Mouse (Mus musculus) limb, embryonic 15.5 days (tissue): Measurements from ENCODE around the gene Gcdh. TPM values are rescaled to one million over a fixed set of nuclear protein-coding genes. Genes with fewer than 3 reads are reported as not detected.
"Not testable (repeated sequence)": the region's sequence is repeated elsewhere in the genome, so short reads cannot be mapped to it uniquely, and the experiment has no call there.

Experiments
- ATAC-seq: fragments of 200-750 bp; cut with Nextera tagmentation; 2 replicates; pipeline ENCODE4 v1.8.0; 2017; ENCODE audit warnings: low read depth, moderate TSS enrichment; ENCODE audit not compliant: insufficient number of reproducible peaks, low FRiP score, low TSS enrichment
- H3K27ac ChIP-seq: fragments of 300-500 bp; sonication (generic); 2 replicates; pipeline ENCODE4 v1.5.1; 2015; ENCODE audit warnings: moderate library complexity, mild to moderate bottlenecking, inconsistent platforms
- H3K27me3 ChIP-seq: fragments of 300-500 bp; sonication (generic); 2 replicates; pipeline ENCODE4 v1.6.1; 2015; ENCODE audit warnings: inconsistent platforms
- H3K36me3 ChIP-seq: fragments of 300-500 bp; sonication (generic); 2 replicates; pipeline ENCODE4 v1.6.1; 2015; ENCODE audit warnings: inconsistent platforms
- H3K4me1 ChIP-seq: fragments of 300-500 bp; sonication (generic); 2 replicates; pipeline ENCODE4 v1.6.1; 2015; ENCODE audit warnings: inconsistent platforms
- H3K4me2 ChIP-seq: fragments of 300-500 bp; sonication (generic); 2 replicates; pipeline ENCODE4 v1.6.1; 2015; ENCODE audit warnings: mild to moderate bottlenecking, inconsistent platforms
- H3K4me3 ChIP-seq: fragments of 300-500 bp; sonication (generic); 2 replicates; pipeline ENCODE4 v1.5.1; 2015; ENCODE audit warnings: mild to moderate bottlenecking, inconsistent platforms
- H3K9ac ChIP-seq: fragments of 300-500 bp; sonication (generic); 2 replicates; pipeline ENCODE4 v1.6.1; 2015; ENCODE audit warnings: inconsistent platforms
- H3K9me3 ChIP-seq: fragments of 300-500 bp; sonication (generic); 2 replicates; pipeline ENCODE4 v1.6.1; 2016; ENCODE audit warnings: inconsistent platforms
- WGBS: fragments of 180-500 bp; shearing (Covaris S2); methylation state at CpG from one replicate; pipeline ENCODE4 v1.1.7; 2015; 5-methylcytosine and 5-hydroxymethylcytosine counted together
- polyA plus RNA-seq: library from polyadenylated mRNA; unstranded; fragments of >200 nt; fragmentation: Nextera tagmentation; extraction: Ambion mirVana; gene quantifications from 2 replicates; pipeline ENCODE4 v1.2.1, GENCODE M21; 2015

Gcdh gene
- polyA plus RNA-seq, 1 experiment from 2014 or later = 31.1 TPM

DNA sequence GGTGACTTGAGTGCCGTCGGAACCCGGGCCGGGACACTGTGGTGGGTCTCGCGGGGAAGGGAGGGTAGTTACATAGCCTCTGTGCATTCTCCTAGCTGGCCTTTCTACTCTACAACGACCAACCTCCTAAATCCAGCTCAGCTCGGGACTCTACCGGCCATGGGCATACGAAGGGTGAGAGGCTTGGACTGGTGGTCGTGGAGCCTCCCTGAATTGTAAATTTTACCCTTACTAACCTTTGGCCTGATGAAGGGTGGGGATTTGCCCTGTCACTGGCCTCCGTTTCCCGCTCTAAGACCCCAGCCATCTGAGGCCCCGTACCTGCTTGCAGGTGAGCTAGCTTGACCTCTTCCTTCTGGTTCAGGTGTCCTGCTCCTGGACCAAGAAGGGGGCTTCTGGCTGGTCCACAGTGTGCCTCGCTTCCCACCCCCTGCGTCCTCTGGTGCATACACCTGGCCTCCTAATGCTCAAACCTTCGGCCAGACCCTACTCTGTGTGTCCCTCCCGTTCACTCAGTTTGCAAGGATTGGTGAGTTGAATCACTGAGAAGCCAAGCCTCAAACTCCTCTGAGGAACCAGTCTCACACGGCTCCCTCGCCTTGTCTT lies 15.5 kb upstream of the Gcdh start:
- H3K27me3 ChIP-seq = peaks cover 39% of the 10 kb centered on the region
- peak overlapping the region; percentile 71 for H3K4me2 ChIP-seq
- no peak for ATAC-seq
- H3K27ac ChIP-seq = no peak overlapping the region
- no peaks in the 10 kb centered on the region for H3K9me3 ChIP-seq
- peak overlapping the region; percentile 55 for H3K4me3 ChIP-seq
- peak overlapping the region; percentile 48 for H3K9ac ChIP-seq
- H3K4me1 ChIP-seq = peaks cover 31% of the 10 kb centered on the region
- H3K36me3 ChIP-seq = 0 out of 2 replicates have a peak, but pooled peaks cover 3% of the 10 kb centered on the region
- WGBS = 46% methylated on average over 20 of the region's 20 CpGs

- Histone ChIP-seq H3K27ac (peak within 1 kb of the TSS; percentile 35), H3K4me2 (peak within 1 kb of the TSS; percentile 71), H3K9me3 (no peaks in the 10 kb centered on the region), H3K4me1 (peaks cover 31% of the 10 kb centered on the region), H3K4me3 (peak within 1 kb of the TSS; percentile 55), H3K27me3 (peaks cover 35% of the 10 kb centered on the region), H3K9ac (peak within 1 kb of the TSS; percentile 48), H3K36me3 (0 out of 2 replicates have a peak, but pooled peaks cover 3% of the 10 kb centered on the region)
- under 1% methylated on average over 45 of the region's 45 CpGs for WGBS
- peak; percentile 92 for ATAC-seq
Measured at GRCm38 (mm10) chr8:84908421-84909161, 14.9 kb upstream of the Gcdh start, which contains the start of gene Dnase2a. Gene Dnase2a (plus strand): TSS chr8:84908560.

GRCm38 (mm10) chr8:84907979-84908378 lies 14.3 kb upstream of the Gcdh start:
- not testable (repeated sequence) for ATAC-seq

GRCm38 (mm10) chr8:84907493-84907892 lies 13.8 kb upstream of the Gcdh start:
- Histone ChIP-seq H3K4me3 (no peak overlapping the region), H3K9me3 (no peaks in the 10 kb centered on the region), H3K36me3 (0 out of 2 replicates have a peak, but pooled peaks cover 3% of the 10 kb centered on the region), H3K27ac (no peak overlapping the region), H3K4me1 (peaks cover 31% of the 10 kb centered on the region), H3K9ac (no peak overlapping the region), H3K27me3 (peaks cover 24% of the 10 kb centered on the region), H3K4me2 (no peak overlapping the region)
- 74% methylated on average over 8 of the region's 8 CpGs for WGBS
- ATAC-seq = no peak

More at GRCm38 (mm10) chr8:84907979-84908378, 14.3 kb upstream of the Gcdh start:
- 34% methylated on average over 7 of the region's 7 CpGs for WGBS
- peaks cover 31% of the 10 kb centered on the region for H3K4me1 ChIP-seq
- peak overlapping the region; percentile 55 for H3K4me3 ChIP-seq
- not testable (repeated sequence) for H3K9me3 ChIP-seq, H3K36me3 ChIP-seq, H3K27ac ChIP-seq, H3K9ac ChIP-seq
- H3K4me2 ChIP-seq = peak overlapping the region; percentile 71
- peaks cover 29% of the 10 kb centered on the region for H3K27me3 ChIP-seq

DNA sequence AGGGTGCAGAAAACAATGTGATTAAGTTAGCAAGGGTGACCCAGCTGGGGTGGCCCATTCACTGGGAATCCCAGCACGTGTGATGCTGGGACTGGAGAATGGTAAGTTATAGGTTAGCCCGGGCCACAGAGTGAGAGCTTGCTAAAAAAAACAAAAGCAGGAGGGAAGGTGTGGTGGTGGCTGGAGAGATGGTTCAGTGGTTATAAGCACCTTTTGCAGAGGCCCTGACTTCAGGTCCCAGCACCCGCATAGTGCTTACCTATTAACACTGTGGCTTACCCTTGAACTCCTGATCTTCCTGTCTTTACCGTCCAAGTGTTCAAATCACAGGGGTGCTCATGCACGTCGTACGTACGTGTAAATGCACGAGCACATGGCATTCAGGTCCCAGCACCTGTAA lies 13.3 kb upstream of the Gcdh start:
- Histone ChIP-seq H3K9ac (no peak overlapping the region), H3K4me2 (no peak overlapping the region), H3K4me3 (no peak overlapping the region), H3K4me1 (peaks cover 30% of the 10 kb centered on the region), H3K27ac (no peak overlapping the region), H3K36me3 (0 out of 2 replicates have a peak, but pooled peaks cover 3% of the 10 kb centered on the region), H3K27me3 (peaks cover 20% of the 10 kb centered on the region), H3K9me3 (no peaks in the 10 kb centered on the region)
- ATAC-seq = no peak
- 92% methylated on average over 9 of the region's 9 CpGs for WGBS

DNA sequence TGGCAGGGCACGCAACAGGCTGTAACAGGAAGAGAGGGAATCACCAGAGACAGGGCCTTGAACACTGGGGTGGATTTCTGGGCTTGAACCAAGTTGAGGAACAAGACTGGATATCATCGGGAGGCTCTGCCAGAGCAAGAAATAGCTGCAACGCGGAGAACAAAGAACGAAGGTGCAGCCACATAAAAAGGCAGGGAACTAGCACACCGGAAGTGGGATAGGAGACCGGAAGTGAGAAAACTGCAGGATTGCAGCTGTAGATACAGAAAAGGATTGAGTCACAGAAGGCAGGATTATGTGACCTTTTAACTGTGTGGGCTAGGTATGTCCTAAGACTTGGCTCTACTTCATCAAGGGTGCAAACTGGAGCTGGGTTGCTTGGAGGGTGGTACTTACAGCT lies 10.6 kb upstream of the Gcdh start:
- Histone ChIP-seq H3K9me3 (no peaks in the 10 kb centered on the region), H3K9ac (no peak overlapping the region), H3K36me3 (no peaks in the 10 kb centered on the region), H3K4me3 (no peak overlapping the region), H3K27me3 (peaks cover 1% of the 10 kb centered on the region; the same call in 1 of the 2 replicates), H3K27ac (no peak overlapping the region), H3K4me1 (peaks cover 21% of the 10 kb centered on the region), H3K4me2 (no peak overlapping the region)
- WGBS = 90% methylated on average over 7 of the region's 7 CpGs
- no peak for ATAC-seq

GRCm38 (mm10) chr8:84902920-84903661 lies 9.4 kb upstream of the Gcdh start:
- peak overlapping the region; percentile 75 for H3K27ac ChIP-seq
- peak; percentile 82 for ATAC-seq
- H3K4me2 ChIP-seq = peak overlapping the region; percentile 96
- no peaks in the 10 kb centered on the region for H3K36me3 ChIP-seq
- peak overlapping the region; percentile 62 for H3K9ac ChIP-seq
- H3K27me3 ChIP-seq = no peaks in the 10 kb centered on the region; the same call in 1 of the 2 replicates
- peaks cover 15% of the 10 kb centered on the region; the same call in 1 of the 2 replicates for H3K4me1 ChIP-seq
- no peaks in the 10 kb centered on the region for H3K9me3 ChIP-seq
- under 1% methylated on average over 67 of the region's 68 CpGs for WGBS
- H3K4me3 ChIP-seq = peak overlapping the region; percentile 69

DNA sequence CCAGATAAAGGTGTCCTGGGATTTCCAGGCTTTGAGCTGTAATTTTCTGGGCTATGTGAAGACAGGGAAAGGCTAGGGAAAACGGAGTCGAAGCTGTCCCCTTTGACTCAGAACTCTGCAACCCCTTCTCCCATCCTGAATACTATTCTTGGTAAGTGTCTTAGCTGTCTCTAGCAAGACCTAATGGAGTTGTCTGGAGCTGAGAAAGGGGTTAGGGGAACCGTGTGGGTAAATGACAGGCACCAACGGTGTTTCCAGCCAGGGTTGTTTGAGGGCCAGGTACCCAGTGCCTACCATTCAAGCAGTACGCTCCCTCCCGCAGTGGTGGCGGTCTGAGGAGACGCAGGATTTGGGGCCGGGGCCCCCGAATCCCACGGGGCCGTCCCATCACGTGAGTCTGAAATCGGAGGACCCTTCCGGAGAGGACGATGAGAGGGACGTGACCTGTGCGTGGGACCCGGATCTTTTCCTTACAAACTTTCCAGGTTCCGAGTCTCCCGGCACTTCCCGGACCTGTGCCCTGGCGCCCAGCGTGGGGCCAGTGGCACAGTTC lies 8.7 kb upstream of the Gcdh start:
- ATAC-seq = peak; percentile 5; the same call in 1 of the 2 replicates
- peak overlapping the region; percentile 75 for H3K27ac ChIP-seq
- peaks cover 15% of the 10 kb centered on the region; the same call in 1 of the 2 replicates for H3K4me1 ChIP-seq
- no peaks in the 10 kb centered on the region for H3K9me3 ChIP-seq
- H3K27me3 ChIP-seq = no peaks in the 10 kb centered on the region; the same call in 1 of the 2 replicates
- H3K36me3 ChIP-seq = no peaks in the 10 kb centered on the region
- peak overlapping the region; percentile 62 for H3K9ac ChIP-seq
- H3K4me3 ChIP-seq = peak overlapping the region; percentile 69
- peak overlapping the region; percentile 96 for H3K4me2 ChIP-seq
- WGBS = 5% methylated on average over 24 of the region's 24 CpGs

GRCm38 (mm10) chr8:84901752-84902151 lies 8.0 kb upstream of the Gcdh start, which contains the start of gene Klf1:
Gene Klf1 (plus strand): TSS chr8:84901928.
- Histone ChIP-seq H3K4me2 (peak within 1 kb of the TSS; percentile 96), H3K27ac (peak within 1 kb of the TSS; percentile 75), H3K9ac (peak within 1 kb of the TSS; percentile 62), H3K4me3 (peak within 1 kb of the TSS; percentile 69), H3K9me3 (no peaks in the 10 kb centered on the region), H3K36me3 (no peaks in the 10 kb centered on the region), H3K4me1 (peaks cover 15% of the 10 kb centered on the region; the same call in 1 of the 2 replicates), H3K27me3 (no peaks in the 10 kb centered on the region; the same call in 1 of the 2 replicates)
- ATAC-seq = no peak
- WGBS = 77% methylated on average over 3 of the region's 3 CpGs

DNA sequence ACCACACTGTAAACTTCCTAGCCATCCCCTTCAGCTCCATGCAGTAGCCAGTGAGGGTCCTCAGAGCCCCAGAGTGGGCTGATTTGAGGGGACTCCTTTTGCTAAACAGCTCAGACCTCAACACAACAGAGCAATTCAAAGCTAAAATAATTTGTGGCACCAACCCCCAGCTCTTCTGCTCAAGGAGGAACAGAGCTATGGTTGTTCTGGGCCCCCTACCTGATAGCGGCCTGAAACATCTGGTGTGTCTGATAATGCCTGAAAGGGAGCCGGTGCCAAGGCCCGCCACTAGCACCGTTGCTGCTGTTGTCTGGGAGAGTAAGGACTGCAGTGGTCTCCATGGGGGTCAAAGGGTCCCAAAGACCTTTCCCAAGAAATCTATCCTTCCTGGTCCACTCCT lies 7.3 kb upstream of the Gcdh start:
- no peak for ATAC-seq

DNA sequence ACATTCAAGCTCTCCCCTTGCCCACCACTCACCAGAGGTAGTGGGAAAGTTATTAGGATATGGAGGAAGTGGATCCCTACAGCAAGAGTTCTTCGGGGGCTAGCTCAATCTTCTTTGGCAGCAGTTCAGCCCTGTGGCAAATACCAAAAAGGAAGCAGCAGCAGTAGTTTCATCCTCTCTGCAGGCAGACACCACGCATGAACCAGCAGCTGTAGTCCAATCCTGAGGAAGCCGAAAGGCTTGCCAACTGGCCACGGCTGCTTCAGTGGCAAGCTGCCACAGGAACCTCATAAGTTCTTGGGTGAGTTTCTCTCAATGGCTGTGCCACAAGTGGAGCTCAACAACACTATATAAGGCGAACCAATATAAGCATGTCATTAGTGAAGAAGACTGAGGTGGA lies 2.2 kb upstream of the Gcdh start:
- Histone ChIP-seq H3K9me3 (no peaks in the 10 kb centered on the region), H3K4me1 (peaks cover 17% of the 10 kb centered on the region), H3K27ac (no peak overlapping the region), H3K9ac (no peak overlapping the region), H3K4me3 (no peak overlapping the region), H3K4me2 (no peak overlapping the region), H3K27me3 (no peaks in the 10 kb centered on the region; the same call in 1 of the 2 replicates), H3K36me3 (peaks cover 2% of the 10 kb centered on the region)
- 84% methylated on average over 5 of the region's 5 CpGs for WGBS
- no peak for ATAC-seq

More for the DNA sequence above, 7.3 kb upstream of the Gcdh start:
- no peak overlapping the region for H3K4me2 ChIP-seq
- H3K9ac ChIP-seq = no peak overlapping the region
- WGBS = 73% methylated on average over 4 of the region's 4 CpGs
- peaks cover 15% of the 10 kb centered on the region; the same call in 1 of the 2 replicates for H3K4me1 ChIP-seq
- no peaks in the 10 kb centered on the region for H3K9me3 ChIP-seq
- no peaks in the 10 kb centered on the region for H3K36me3 ChIP-seq
- no peaks in the 10 kb centered on the region; the same call in 1 of the 2 replicates for H3K27me3 ChIP-seq
- no peak overlapping the region for H3K4me3 ChIP-seq
- H3K27ac ChIP-seq = no peak overlapping the region
